Mouse (Mus musculus): Measurements from ENCODE around the gene Nasp. TPM values are rescaled to one million over a fixed set of nuclear protein-coding genes. Genes with fewer than 3 reads are reported as not detected.

The Nasp gene
- 4.4 and 6.2 TPM in 2 replicates for polyA plus RNA-seq (2021; fragmentation: Nextera tagmentation)
- long read RNA-seq, experiment 1, transcript Nasp-202 (14 exons, 2,118 nt), result major isoform, 11 of 20 reads
- long read RNA-seq, experiment 1, partial matches to known transcripts, result 6 of 20 reads
- long read RNA-seq, experiment 1, other reads (novel, unspliced or antisense), result 3 of 20 reads
- long read RNA-seq, experiment 2, transcript Nasp-202 (14 exons, 2,118 nt), result major isoform, 9 of 16 reads
- long read RNA-seq, experiment 2, partial matches to known transcripts, result 3 of 16 reads
- long read RNA-seq, experiment 2, other reads (novel, unspliced or antisense), result 3 of 16 reads

GRCm38 (mm10) chr4:116627722-116628662 is at the start of gene Nasp:
Gene Nasp (minus strand): TSS chr4:116627941.

DNA sequence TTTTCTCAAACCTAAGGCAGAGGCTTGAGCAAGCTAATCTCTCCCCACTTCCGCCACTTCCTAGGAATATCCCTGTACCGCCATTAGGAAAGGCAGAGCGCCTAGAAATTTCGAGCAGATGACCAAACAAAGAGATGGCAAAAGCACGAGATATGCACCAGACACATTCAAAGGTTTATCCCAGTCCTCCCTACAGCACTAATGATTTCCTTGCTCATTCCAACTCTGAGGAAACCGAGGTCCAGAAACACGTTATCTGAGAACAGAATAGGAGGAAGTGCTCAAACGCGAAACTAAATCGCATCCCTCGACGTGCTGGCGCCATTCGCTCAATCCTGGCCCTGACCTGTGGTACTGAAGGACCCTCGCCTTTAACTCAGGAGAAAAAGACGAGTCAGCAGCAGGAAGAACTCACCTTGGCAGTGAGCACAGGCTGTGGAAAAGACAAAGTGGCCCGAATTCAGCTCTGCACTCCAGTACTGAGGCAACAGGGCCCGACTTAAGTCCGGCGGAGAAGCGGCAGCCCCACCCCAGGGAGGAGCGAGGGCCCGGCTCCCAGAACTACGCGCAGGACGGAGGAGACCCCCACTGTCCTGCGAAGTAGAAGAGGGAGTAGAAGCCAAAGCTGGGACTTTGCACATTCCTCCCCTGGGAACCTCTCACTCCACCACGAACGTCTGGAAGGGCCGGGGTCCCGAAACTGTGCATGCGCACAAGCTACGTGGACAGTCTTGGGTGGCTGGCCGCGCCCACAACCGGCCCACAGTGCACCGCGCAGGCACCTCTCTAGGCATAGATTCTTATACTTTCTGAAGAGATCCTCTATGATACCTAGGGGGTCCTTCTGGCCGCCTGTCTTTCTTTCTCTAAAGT is 23.4 kb upstream of the Nasp start, which contains the start of gene Akr1a1:
TSS of gene Akr1a1 (minus strand) at position 757 of the 873 bp plus-strand sequence.

GRCm38 (mm10) chr4:116596379-116596778 is 31.4 kb downstream of the Nasp start, which contains the start of gene Ccdc17:
Gene Ccdc17 (plus strand): TSS chr4:116596654.

DNA sequence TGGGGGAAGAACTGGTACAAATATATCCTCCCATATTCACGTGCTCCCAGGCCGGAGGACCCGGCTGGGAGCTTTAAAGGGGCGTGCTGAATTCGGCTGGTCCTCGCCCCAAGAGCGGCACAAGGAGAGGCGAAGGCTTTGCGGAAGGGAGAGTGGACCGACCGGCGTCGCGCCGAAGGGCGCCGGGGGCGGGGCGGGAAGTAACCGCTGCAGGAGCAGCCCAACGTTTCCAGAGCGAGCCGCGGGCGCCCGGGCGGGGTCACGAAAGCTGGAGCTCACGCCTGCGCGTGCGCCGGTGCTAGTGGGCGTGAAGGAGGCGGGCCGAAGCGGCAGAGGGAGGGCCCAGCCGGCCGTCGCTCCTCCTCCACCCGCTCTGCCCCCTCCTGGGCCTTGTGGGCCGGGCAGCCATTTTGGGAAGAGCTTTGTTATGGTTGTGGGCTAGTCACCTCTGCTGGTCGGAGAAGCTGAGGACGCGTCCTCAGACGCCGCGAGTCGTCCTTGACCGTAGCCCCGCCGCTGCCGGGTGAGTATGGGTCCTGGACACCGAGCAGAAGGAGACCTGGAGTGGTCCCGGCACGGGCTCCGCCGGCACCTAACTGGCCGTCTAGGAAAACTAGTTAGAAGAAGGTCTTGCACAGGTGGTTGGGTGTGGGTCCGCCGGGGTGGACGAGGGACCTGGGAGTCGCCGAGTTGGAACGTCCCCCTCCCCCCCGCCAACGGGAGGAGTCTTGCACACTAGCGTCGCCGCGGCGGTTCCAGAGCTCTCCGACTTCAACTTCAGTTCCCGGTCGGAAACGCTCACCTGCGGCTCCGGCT is 70.2 kb downstream of the Nasp start, which contains the start of gene Gpbp1l1:
TSS of gene Gpbp1l1 (plus strand) at position 353 of the 816 bp plus-strand sequence.

GRCm38 (mm10) chr4:116555413-116556300 is 72.1 kb downstream of the Nasp start, which contains the start of gene Tmem69:
Gene Tmem69 (minus strand): TSS chr4:116555936.

Other genes starting within 250 kb of the Nasp start
- gene Mast2, start 163.8 kb downstream of the Nasp start, polyA plus RNA-seq (2021; fragmentation: Nextera tagmentation), result 10.1 and 13.0 TPM in 2 replicates
- 4.4 and 4.7 TPM in 2 replicates for gene Ipp, start 120.4 kb downstream of the Nasp start, polyA plus RNA-seq (2021; fragmentation: Nextera tagmentation)
- 5.1 and 6.1 TPM in 2 replicates for gene Tmem69, start 72.0 kb downstream of the Nasp start, polyA plus RNA-seq (2021; fragmentation: Nextera tagmentation)
- 5.2 and 5.8 TPM in 2 replicates for gene Gpbp1l1, start 70.3 kb downstream of the Nasp start, polyA plus RNA-seq (2021; fragmentation: Nextera tagmentation)
- 1.8 and 3.2 TPM in 2 replicates for gene Ccdc17, start 31.3 kb downstream of the Nasp start, polyA plus RNA-seq (2021; fragmentation: Nextera tagmentation)
- gene Akr1a1, start 23.7 kb upstream of the Nasp start, polyA plus RNA-seq (2021; fragmentation: Nextera tagmentation), result 568 and 624 TPM in 2 replicates
- 680 and 725 TPM in 2 replicates for gene Prdx1, start 57.6 kb upstream of the Nasp start, polyA plus RNA-seq (2021; fragmentation: Nextera tagmentation)
- 10.1 and 15.4 TPM in 2 replicates for gene Mmachc, start 80.5 kb upstream of the Nasp start, polyA plus RNA-seq (2021; fragmentation: Nextera tagmentation)
- gene Ccdc163, start 80.6 kb upstream of the Nasp start, polyA plus RNA-seq (2021; fragmentation: Nextera tagmentation), result 4.1 and 4.8 TPM in 2 replicates
- gene Tesk2, start 93.0 kb upstream of the Nasp start, polyA plus RNA-seq (2021; fragmentation: Nextera tagmentation), result 2.4 and 2.5 TPM in 2 replicates
- 8.2 and 10.8 TPM in 2 replicates for gene Toe1, start 179.7 kb upstream of the Nasp start, polyA plus RNA-seq (2021; fragmentation: Nextera tagmentation)
- gene Mutyh, start 179.8 kb upstream of the Nasp start, polyA plus RNA-seq (2021; fragmentation: Nextera tagmentation), result 1.2 and 1.4 TPM in 2 replicates
- 2.2 and 2.4 TPM in 2 replicates for gene Hpdl, start 193.8 kb upstream of the Nasp start, polyA plus RNA-seq (2021; fragmentation: Nextera tagmentation)
- 0.75 and 0.85 TPM in 2 replicates for gene Zswim5, start 249.4 kb upstream of the Nasp start, polyA plus RNA-seq (2021; fragmentation: Nextera tagmentation)